Mouse (Mus musculus): ENCODE data around the gene Sco1. TPM values are rescaled to one million over a fixed set of nuclear protein-coding genes. Genes with fewer than 3 reads are reported as not detected.
"Not testable (repeated sequence)": the region's sequence is repeated elsewhere in the genome, so short reads cannot be mapped to it uniquely, and the experiment has no call there.

The Sco1 gene
- polyA plus RNA-seq (2016; fragmentation: Nextera tagmentation; extraction: Ambion mirVana): 20.7 and 23.5 TPM in 2 replicates

- Histone ChIP-seq H3K9me3 (no peaks in the 10 kb centered on the region), H3K4me3 (peak within 1 kb of the TSS; percentile 100), H3K27ac (peak within 1 kb of the TSS; percentile 83), H3K9ac (peak within 1 kb of the TSS; percentile 84), H3K4me2 (replicated peaks) (peak within 1 kb of the TSS; percentile 58), H3K4me1 (peaks cover 9% of the 10 kb centered on the region), H3K36me3 (peaks cover 24% of the 10 kb centered on the region), H3K27me3 (no peaks in the 10 kb centered on the region)
- WGBS: under 1% methylated on average over 50 of the region's 50 CpGs
- ATAC-seq (ENCODE audit: insufficient number of reproducible peaks, insufficient read depth, low FRiP score, low TSS enrichment): peak; percentile 89
Measured at GRCm38 (mm10) chr11:67052321-67052952, at the start of gene Sco1, which contains the start of gene Adprm. TSS of gene Sco1 (plus strand) at chr11:67052670. TSS of gene Adprm (minus strand) at chr11:67052594.

GRCm38 (mm10) chr11:67002911-67003310 lies 49.6 kb upstream of the Sco1 start:
- peaks cover 9% of the 10 kb centered on the region; the same call in 1 of the 2 replicates for H3K4me1 ChIP-seq
- no peak overlapping the region for H3K9ac ChIP-seq
- H3K9me3 ChIP-seq: no peaks in the 10 kb centered on the region
- H3K4me3 ChIP-seq: no peak overlapping the region
- H3K36me3 ChIP-seq: no peaks in the 10 kb centered on the region
- H3K27ac ChIP-seq: no peak overlapping the region
- H3K4me2 ChIP-seq (replicated peaks): no peak overlapping the region
- no peak for ATAC-seq (ENCODE audit: insufficient number of reproducible peaks, insufficient read depth, low FRiP score, low TSS enrichment)
- H3K27me3 ChIP-seq: no peaks in the 10 kb centered on the region
- 68% methylated on average over 2 of the region's 2 CpGs for WGBS

DNA sequence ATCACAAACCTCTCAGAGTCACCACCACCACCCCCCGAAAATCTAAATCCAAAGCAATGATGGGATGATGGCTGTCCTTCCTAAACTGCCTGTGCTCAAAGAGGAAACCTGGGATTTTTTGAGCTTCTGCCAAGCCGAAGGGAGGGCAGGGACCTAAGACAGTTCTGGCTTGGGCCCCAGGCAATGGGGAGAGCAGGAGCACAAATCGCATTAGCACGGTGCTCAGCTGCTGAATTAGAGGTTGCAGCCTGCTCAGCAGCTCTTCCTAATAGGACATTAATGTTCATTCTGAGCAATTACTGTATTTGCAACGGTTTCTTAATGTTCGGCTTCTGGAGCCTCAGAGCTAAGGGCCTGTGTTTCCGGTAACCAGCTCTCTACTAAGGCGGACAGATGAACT lies 44.5 kb upstream of the Sco1 start:
- H3K4me3 ChIP-seq: no peak overlapping the region
- H3K27me3 ChIP-seq: no peaks in the 10 kb centered on the region
- H3K9me3 ChIP-seq: no peaks in the 10 kb centered on the region
- ATAC-seq (ENCODE audit: insufficient number of reproducible peaks, insufficient read depth, low FRiP score, low TSS enrichment): no peak
- H3K4me1 ChIP-seq: peaks cover 16% of the 10 kb centered on the region
- no peak overlapping the region for H3K4me2 ChIP-seq (replicated peaks)
- H3K36me3 ChIP-seq: no peaks in the 10 kb centered on the region
- H3K9ac ChIP-seq: no peak overlapping the region
- H3K27ac ChIP-seq: no peak overlapping the region
- 49% methylated on average over 8 of the region's 8 CpGs for WGBS

DNA sequence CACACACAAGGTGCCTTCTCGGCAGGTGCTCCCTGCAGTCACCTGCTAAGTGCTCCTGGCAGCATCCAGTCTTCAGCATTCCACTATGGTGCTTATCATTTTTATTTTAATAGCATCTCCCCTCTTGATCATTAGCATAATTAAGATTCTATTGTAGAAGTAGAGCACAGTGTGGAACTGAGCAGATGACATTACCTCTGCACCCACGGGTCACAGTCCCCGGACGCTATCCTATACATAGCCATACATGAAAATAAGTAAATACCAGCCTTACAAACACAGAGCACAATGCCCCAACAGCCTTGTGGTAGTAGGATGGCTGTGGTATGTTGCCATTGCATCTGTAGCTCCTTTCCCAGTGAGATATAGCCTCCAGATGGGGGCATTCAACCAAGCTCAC lies 43.9 kb upstream of the Sco1 start:
- Histone ChIP-seq H3K36me3 (no peaks in the 10 kb centered on the region), H3K4me1 (peaks cover 16% of the 10 kb centered on the region), H3K4me3 (no peak overlapping the region), H3K27ac (no peak overlapping the region), H3K9ac (no peak overlapping the region), H3K4me2 (replicated peaks) (no peak overlapping the region), H3K27me3 (no peaks in the 10 kb centered on the region), H3K9me3 (no peaks in the 10 kb centered on the region)
- no peak for ATAC-seq (ENCODE audit: insufficient number of reproducible peaks, insufficient read depth, low FRiP score, low TSS enrichment)
- 86% methylated on average over 4 of the region's 4 CpGs for WGBS

DNA sequence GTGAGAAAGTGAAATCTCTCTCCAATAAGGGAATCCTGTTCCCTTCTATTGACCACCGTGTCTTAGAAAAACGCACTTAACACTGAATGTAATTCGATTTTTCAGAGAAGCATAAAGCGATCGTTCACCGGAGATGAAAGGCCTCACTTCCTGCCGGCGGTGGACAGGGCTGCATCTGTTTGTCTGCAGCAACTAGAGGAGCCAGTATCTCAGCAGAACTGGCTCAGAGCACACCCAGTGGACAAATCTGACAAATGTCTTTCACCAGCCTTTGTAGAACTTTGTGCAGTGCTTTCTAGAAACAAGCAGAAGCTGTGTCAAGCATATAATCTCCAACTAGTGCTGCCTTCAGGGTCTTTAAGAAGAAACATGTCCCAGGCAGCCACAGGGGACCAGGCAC lies 42.0 kb upstream of the Sco1 start:
- Histone ChIP-seq H3K9me3 (no peaks in the 10 kb centered on the region), H3K4me2 (replicated peaks) (0 out of 2 replicates have a peak overlapping the region, but pooled peaks have one; percentile 4), H3K9ac (no peak overlapping the region), H3K4me1 (peaks cover 16% of the 10 kb centered on the region), H3K4me3 (no peak overlapping the region), H3K36me3 (no peaks in the 10 kb centered on the region), H3K27ac (0 out of 2 replicates have a peak overlapping the region, but pooled peaks have one; percentile 41), H3K27me3 (no peaks in the 10 kb centered on the region)
- ATAC-seq (ENCODE audit: insufficient number of reproducible peaks, insufficient read depth, low FRiP score, low TSS enrichment): no peak
- 4% methylated on average over 8 of the region's 8 CpGs for WGBS

DNA sequence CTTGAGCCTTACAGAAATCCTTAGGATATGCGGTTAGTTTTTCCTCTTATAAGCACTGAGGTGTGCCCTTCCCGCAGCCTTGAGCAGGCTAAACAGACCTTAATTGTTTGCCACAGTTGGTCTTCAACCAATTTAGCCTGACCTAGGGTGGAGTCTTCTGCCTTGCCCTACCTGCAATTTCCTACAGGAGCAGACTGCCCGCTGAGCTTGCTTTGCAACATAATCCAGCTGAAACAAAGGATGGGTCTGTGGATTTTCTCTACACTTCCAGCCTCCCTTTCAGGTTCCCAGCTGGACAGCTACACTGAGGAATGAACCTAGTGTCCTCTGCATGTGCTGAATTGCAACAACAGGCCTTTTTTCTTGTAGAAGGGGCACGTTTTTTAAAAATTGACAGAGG lies 40.8 kb upstream of the Sco1 start:
- no peak for ATAC-seq (ENCODE audit: insufficient number of reproducible peaks, insufficient read depth, low FRiP score, low TSS enrichment)
- no peak overlapping the region for H3K27ac ChIP-seq
- WGBS: 18% methylated on average over 4 of the region's 4 CpGs
- H3K9me3 ChIP-seq: no peaks in the 10 kb centered on the region
- H3K4me1 ChIP-seq: peaks cover 16% of the 10 kb centered on the region
- no peak overlapping the region for H3K9ac ChIP-seq
- H3K27me3 ChIP-seq: no peaks in the 10 kb centered on the region
- H3K36me3 ChIP-seq: no peaks in the 10 kb centered on the region
- H3K4me3 ChIP-seq: no peak overlapping the region
- H3K4me2 ChIP-seq (replicated peaks): no peak overlapping the region

GRCm38 (mm10) chr11:67017801-67018591 lies 34.5 kb upstream of the Sco1 start:
- no peak overlapping the region for H3K4me3 ChIP-seq
- 10% methylated on average over 12 of the region's 12 CpGs for WGBS
- H3K4me1 ChIP-seq: peaks cover 7% of the 10 kb centered on the region; the same call in 1 of the 2 replicates
- no peak overlapping the region for H3K4me2 ChIP-seq (replicated peaks)
- no peaks in the 10 kb centered on the region for H3K27me3 ChIP-seq
- ATAC-seq (ENCODE audit: insufficient number of reproducible peaks, insufficient read depth, low FRiP score, low TSS enrichment): 0 out of 2 replicates have a peak, but pooled peaks have one; percentile 38
- no peaks in the 10 kb centered on the region for H3K36me3 ChIP-seq
- H3K27ac ChIP-seq: no peak overlapping the region
- no peak overlapping the region for H3K9ac ChIP-seq
- H3K9me3 ChIP-seq: no peaks in the 10 kb centered on the region

- Histone ChIP-seq H3K27ac (no peak overlapping the region), H3K36me3 (no peaks in the 10 kb centered on the region), H3K9me3 (no peaks in the 10 kb centered on the region), H3K4me3 (no peak overlapping the region), H3K4me1 (peaks cover 7% of the 10 kb centered on the region; the same call in 1 of the 2 replicates), H3K9ac (no peak overlapping the region), H3K27me3 (no peaks in the 10 kb centered on the region), H3K4me2 (replicated peaks) (no peak overlapping the region)
- no peak for ATAC-seq (ENCODE audit: insufficient number of reproducible peaks, insufficient read depth, low FRiP score, low TSS enrichment)
- WGBS: 61% methylated on average over 7 of the region's 7 CpGs
Measured at GRCm38 (mm10) chr11:67019711-67020475, 32.6 kb upstream of the Sco1 start.

GRCm38 (mm10) chr11:67020948-67021347 lies 31.5 kb upstream of the Sco1 start:
- peak overlapping the region; percentile 39 for H3K4me2 ChIP-seq (replicated peaks)
- WGBS: 3% methylated on average over 12 of the region's 12 CpGs
- no peaks in the 10 kb centered on the region for H3K9me3 ChIP-seq
- H3K36me3 ChIP-seq: no peaks in the 10 kb centered on the region
- H3K4me3 ChIP-seq: no peak overlapping the region
- ATAC-seq (ENCODE audit: insufficient number of reproducible peaks, insufficient read depth, low FRiP score, low TSS enrichment): no peak
- no peaks in the 10 kb centered on the region for H3K27me3 ChIP-seq
- H3K9ac ChIP-seq: no peak overlapping the region
- no peak overlapping the region for H3K27ac ChIP-seq
- H3K4me1 ChIP-seq: peaks cover 7% of the 10 kb centered on the region; the same call in 1 of the 2 replicates

DNA sequence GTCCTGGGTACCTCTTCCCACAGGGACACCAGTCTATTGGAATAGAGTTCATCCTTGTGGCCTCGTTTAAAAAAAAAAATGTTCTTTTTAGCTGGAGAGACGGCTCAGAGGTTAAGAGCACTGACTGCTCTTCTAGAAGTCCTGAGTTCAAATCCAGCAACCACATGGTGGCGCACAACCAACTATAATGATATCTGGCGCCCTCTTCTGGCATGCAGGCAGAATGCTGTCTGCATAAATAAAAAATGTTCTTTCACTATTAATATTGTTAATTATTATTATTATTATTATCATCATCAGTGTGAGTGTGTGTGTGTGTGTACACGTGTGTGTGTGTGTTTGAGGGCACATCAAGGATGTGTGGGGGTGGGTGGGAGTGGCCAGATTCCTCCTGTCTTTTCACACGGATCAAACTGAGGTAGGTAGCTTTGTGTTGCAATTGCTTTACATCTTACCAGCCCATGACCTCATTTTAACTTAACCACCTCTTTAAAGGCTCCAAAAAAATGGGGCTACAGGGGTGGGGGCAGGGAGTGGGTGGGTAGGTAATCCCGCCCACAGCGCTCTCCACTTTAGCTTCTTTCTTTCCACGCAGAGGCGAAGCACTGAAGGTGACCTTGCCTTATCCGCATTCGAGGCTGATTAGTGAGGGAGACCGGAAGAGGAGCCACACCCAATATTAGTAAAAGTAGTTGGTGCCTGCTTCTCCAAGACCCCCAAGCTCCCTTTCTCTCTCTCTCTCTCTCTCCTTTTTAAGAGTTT lies 29.9 kb upstream of the Sco1 start:
- Histone ChIP-seq H3K4me2 (replicated peaks) (no peak overlapping the region), H3K36me3 (no peaks in the 10 kb centered on the region), H3K27ac (no peak overlapping the region), H3K9me3 (no peaks in the 10 kb centered on the region), H3K27me3 (no peaks in the 10 kb centered on the region), H3K4me3 (no peak overlapping the region), H3K9ac (no peak overlapping the region), H3K4me1 (peaks cover 7% of the 10 kb centered on the region; the same call in 1 of the 2 replicates)
- ATAC-seq (ENCODE audit: insufficient number of reproducible peaks, insufficient read depth, low FRiP score, low TSS enrichment): no peak
- WGBS: 82% methylated on average over 13 of the region's 13 CpGs

GRCm38 (mm10) chr11:67023191-67023590 lies 29.3 kb upstream of the Sco1 start:
- not testable (repeated sequence) for H3K9me3 ChIP-seq; H3K4me3 ChIP-seq; ATAC-seq (ENCODE audit: insufficient number of reproducible peaks, insufficient read depth, low FRiP score, low TSS enrichment); H3K9ac ChIP-seq; H3K4me1 ChIP-seq; H3K27me3 ChIP-seq; H3K4me2 ChIP-seq (replicated peaks); H3K27ac ChIP-seq; H3K36me3 ChIP-seq
- WGBS: 43% methylated on average over 1 of the region's 1 CpGs
